Mouse (Mus musculus): ENCODE results near the gene Zfp11.
"Not testable (repeated sequence)": the region's sequence is repeated elsewhere in the genome, so short reads cannot be mapped to it uniquely, and the experiment has no call there.

Gene Zfp11

GRCm38 (mm10) chr5:129670036-129670458, at the start of gene Zfp11:
Gene Zfp11, minus strand, starts transcription at chr5:129670099.
- peak; percentile 86 for DNase-seq

DNA sequence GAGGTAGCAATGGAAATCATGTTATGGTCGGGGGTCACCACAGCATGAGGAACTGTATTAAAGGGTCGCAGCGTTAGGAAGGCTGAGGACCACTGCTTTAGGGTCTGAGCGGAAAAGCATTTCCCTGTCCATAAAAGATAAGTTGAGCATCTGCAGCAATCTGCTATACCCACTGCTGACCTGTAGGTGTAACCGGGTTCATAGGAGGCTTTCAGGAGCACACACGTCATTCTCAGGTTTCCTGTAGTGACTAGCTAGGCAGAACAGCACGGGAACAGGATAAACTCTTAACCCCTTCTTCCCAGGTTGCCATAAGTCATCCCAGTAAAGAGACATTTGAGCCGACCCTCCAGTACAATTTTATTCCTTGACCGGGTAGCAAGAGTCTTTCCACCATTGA, 47.1 kb upstream of the Zfp11 start:
- no peak for DNase-seq

DNA sequence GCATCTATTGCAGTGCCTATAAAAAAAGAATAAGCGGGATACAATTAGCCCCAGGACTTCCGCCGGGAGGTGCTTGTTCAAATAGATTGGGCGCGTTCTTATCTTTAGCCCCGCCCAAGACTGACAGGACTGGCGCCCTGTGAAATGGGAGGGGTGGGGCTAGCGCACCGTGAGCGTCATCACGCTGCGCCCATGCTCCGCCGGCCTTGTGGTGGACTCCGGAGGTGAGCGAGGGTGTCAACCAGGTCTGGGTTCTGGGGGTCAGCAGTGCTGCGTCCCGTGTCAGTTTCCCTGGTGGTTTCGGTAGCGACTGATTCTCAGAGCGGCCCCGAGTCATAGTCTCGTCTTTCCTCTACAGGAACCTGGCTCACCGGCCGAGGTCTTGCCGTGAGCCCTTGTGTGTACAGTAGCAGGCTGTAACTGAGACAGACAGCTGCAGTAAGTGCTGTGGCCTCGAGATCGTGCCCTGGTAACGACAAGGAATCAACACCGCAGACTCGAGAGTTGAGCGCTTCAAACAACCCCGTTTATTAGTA, 45.5 kb upstream of the Zfp11 start, which contains the start of gene Mrps17:
Gene Mrps17, plus strand, starts transcription at position 172 of the 536 bp plus-strand sequence.
- peak; percentile 87 for DNase-seq

DNA sequence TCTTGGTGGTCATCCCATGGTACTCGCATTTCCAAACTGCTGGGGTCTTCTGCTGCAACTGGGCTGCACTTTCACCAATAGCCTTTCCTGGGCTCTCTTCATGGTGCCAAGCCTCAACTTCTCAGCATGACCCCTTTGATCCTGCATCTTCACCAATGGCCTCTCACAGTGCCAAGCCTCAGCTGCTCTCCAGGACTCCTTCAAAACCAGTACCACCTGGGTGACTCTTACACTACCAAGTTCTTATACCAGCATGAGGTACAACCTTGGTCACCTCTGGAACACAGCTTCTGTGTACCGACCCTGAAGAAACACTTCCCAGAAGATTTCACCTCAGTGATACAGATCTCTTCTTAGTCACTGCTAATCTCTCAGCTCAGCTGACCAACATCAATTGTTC, 38.5 kb upstream of the Zfp11 start, which contains the start of gene Sept14:
Gene Sept14, minus strand, starts transcription at position 101 of the 400 bp plus-strand sequence.
- DNase-seq = no peak

DNA sequence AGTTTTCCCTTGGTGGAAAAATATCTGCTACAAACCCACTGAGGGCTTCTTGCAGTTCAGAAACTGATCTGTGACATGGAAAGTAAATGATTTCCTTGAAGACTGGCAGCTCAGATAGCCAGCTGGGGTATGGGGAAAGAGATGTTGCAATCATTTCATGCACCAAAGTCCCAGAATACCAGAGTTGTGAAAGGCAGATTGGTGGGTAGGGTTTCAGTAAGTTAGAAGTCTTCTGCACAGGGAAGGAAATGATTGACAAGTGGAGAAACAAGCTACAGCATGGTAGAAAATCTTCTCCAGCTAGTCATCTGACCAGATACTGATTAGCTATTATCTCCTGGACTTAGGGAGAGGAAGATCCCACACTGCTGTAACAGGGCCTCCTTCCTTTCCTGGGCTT, 33.5 kb upstream of the Zfp11 start:
- DNase-seq = no peak

GRCm38 (mm10) chr5:129701706-129702105, 31.8 kb upstream of the Zfp11 start:
- DNase-seq = no peak

DNA sequence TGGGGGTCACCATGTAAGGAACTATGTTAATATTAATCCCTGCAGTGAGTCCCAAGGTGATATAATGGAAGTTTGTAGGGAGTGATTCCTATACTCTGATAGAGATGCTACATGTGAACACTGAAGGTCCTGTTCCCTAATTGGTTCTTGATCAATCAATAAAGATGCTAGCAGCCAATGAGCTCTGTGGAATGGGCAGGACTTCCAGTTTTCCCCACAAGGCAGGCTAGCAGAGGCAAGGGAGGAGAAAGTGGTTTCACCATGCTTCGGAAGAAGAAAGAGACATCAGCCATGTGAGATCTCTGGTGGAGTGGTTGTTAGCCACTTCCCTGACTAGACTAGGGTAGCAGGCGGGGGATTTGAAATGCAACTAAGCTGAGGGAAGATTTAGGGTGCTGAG, 30.6 kb upstream of the Zfp11 start:
- no peak for DNase-seq

DNA sequence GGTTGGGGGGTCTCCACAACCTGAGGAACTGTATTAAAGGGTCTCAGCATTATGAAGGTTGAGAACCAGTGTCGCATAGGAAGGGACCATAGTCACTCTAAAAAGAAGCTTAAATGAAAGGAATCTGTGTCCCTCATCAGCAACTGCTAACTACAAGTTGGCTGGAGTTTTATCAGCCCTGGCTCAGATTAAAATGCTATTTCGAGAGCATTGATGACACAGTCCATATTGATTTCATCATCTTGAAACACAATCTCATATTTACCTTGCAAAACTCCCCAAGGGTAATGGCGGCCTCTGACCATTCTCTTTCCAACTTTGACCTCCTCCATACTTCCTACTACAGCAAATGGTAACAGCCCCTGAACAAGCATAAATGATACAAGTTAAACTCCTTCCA, 20.6 kb upstream of the Zfp11 start:
- no peak for DNase-seq

DNA sequence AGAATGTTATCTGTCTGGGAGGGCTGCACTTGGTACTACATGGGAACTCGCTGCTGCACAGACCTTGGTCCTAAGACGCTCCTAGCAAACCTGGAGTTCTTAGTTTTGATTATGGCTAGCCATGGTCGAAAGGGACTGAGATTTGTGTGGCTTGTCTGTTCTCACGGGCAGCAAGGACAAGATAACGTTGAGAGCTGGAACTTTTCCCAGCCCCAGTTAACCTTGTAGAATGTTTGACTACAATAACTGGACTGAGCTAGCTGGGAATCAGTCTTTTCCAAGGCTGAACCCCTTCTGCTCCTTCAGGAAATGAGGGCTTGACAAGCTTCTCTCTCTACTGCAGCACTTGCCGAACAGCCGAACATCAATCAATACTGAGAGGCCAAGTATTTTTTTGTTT, 17.7 kb upstream of the Zfp11 start:
- DNase-seq = no peak

DNA sequence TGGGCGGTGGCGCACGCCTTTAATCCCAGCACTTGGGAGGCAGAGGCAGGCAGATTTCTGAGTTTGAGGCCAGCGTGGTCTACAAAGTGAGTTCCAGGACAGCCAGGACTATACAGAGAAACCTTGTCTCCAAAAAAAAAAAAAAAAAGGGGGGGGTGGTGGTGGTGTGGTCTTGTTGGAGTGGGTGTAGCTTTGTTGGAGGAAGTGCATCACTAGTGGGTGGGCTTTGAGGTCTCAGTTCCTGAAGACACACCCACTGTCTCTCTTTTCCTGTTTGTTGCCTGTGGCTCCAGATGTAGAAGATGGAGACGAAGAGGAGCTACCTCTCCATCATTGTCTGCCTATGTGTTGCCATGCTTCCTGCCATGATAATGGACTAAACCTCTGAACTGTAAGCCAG, 15.2 kb upstream of the Zfp11 start:
- DNase-seq = not testable (repeated sequence)

DNA sequence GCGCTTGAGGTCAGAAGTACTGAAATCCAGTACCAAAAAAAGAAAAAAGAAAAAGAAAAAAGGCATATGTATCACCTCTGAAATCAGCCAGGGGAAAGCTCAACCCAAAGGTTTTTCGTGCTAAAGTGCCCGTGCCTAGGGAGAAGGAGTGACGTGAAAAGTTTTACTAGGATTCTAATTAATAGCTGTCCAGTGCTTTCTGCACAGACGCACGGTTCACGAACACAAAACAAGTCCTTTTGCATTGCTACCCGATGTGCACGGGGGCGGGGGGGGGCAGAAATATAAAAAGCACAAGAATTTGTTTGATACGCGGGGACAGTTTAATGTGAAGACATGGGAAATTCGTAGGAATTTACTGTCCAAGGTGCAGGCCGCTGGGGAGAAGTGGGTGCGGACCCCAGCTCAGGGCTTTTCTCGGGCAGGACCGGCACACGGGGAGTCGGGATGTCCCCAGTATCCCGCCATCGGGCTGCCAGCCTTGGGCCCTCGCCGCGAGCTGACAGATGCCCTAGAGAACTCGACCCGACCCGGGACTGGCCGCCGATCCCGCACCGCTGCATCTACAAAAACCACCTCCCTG, 355 bp downstream of the Zfp11 start:
- DNase-seq = no peak

- no peak for DNase-seq
Measured at GRCm38 (mm10) chr5:129667851-129668250, 2.0 kb downstream of the Zfp11 start.

DNA sequence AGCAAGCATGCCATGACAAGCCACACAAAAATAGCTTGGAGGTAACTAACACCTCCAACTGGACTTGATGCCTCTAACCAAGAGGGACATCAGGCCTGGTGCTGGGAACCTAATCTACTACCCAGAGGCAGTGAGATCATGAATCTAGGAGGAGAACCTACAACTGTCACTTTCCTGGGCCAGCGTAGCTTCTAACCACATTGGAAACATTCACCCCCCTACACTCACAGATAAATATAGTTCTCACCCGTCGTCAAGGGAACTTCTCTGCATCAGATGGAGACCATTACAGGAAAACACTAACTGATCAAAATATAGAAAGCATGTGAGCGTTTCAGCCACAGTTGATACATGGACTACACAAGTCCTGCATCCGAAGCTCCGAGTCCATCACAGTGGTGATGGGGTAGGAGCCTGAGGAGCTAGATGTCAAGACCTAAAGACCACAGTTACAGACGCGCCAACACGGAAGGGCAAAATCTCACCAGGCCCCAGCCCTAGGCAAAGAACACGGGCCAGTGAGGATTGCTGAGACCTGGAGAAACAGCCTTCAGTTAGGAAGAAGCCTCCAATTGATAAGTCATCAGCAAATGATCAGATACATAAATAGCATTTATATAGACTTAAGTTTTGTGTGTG, 3.5 kb downstream of the Zfp11 start:
- no peak for DNase-seq

GRCm38 (mm10) chr5:129664090-129664489, 5.8 kb downstream of the Zfp11 start:
- no peak for DNase-seq

DNA sequence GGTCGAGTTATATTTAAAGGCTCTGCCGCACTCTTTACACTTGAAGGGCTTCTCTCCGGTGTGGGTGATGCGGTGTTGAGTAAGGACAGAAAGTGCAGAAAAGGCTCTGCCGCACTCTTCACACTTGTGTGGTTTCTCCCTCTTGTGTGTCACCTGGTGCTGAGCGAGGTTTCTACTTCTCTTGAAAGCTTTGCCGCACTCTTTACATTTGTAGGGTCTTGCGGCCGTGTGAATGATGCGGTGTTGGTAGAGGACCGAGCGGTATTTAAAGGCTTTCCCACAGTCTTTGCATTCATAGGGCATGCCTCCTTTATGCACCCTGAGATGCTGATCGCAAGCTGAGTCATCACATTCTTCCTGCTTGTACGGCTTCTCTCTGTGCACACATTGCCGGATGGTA, 12.0 kb downstream of the Zfp11 start:
- DNase-seq = no peak

DNA sequence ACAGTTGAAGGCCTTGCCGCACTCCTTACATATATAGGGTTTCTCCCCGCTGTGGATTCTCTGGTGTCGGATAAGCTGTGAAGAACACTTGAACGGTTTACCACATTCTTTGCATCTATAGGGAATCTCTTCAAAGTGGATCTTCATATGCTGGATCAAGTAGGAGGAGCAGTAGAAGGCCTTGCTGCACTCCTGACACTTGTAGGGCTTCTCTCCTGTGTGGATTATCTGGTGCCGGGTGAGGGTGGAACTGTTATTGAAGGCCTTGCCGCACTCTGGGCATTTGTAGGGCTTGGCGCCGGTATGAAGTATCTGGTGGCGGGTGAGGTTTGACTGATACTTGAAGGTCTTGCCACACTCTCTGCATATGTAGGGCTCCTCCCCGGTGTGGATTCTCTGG, 12.9 kb downstream of the Zfp11 start:
- no peak for DNase-seq

DNA sequence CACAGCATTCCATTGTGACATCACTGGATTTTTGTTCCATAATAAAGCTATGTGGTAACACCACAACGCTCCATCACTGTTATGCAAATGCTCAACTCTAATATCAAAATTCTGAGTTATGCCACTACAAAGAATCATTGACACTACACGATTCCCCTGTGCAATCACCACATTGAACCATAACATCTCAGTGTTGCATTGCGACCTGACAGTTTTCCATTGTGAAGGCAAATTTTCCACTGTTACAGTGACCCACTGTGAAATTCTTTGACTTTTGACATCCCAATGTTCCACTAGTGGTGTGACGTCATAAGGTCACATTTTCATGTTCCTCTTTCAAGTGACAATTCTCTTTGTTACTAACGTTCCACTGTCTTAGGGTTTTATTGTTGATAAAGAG, 19.0 kb downstream of the Zfp11 start:
- DNase-seq = no peak

DNA sequence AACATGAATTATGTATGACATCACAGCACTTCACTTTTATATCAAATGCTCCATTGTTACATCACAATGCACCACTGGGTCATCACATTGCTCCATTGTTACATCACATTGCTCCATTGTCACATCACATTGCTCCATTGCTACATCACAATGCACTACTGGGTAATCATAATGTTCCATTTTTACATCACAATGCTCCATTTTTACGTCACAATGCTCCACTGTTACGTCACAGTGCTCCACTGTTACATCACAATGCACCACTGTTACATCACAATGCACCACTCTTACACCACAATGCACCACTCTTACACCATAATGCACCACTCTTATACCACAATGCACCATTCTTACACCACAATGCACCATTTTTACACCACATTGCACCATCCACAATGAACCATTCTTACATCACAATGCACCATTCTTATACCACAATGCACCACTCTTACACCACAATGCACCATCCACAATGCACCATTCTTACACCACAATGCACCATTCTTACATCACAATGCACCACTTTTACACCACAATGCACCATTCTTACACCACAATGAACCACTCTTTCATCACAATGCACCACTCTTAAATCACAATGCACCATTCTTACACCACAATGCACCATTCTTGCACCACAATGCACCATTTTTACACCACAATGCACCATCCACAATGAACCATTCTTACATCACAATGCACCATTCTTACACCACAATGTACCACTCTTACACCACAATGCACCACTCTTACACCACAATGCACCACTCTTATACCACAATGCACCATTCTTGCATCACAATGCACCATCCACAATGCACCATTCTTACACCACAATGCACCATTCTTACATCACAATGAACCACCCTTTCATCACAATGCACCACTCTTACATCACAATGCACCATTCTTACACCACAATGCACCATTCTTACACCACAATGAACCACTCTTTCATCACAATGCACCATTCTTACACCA, 37.3 kb downstream of the Zfp11 start:
- DNase-seq = not testable (repeated sequence)

- DNase-seq = not testable (repeated sequence)
Measured at GRCm38 (mm10) chr5:129626586-129626985, 43.3 kb downstream of the Zfp11 start.

GRCm38 (mm10) chr5:129626099-129626498, 43.8 kb downstream of the Zfp11 start:
- no peak for DNase-seq

- DNase-seq = no peak
Measured at GRCm38 (mm10) chr5:129621361-129621760, 48.5 kb downstream of the Zfp11 start.

- not testable (repeated sequence) for DNase-seq
Measured at GRCm38 (mm10) chr5:129620600-129620999, 49.3 kb downstream of the Zfp11 start.

- peak; percentile 82 for DNase-seq
Measured at GRCm38 (mm10) chr5:129611060-129611459, 58.8 kb downstream of the Zfp11 start.
